Mouse (Mus musculus) testis, postnatal 10 days (tissue): ENCODE results near the gene Ddn.

Source experiments
- DNase-seq: peaks from one replicate; pipeline ENCODE4 v3.0.0; 2021; ENCODE audit warnings: low spot score

Gene Ddn

DNA sequence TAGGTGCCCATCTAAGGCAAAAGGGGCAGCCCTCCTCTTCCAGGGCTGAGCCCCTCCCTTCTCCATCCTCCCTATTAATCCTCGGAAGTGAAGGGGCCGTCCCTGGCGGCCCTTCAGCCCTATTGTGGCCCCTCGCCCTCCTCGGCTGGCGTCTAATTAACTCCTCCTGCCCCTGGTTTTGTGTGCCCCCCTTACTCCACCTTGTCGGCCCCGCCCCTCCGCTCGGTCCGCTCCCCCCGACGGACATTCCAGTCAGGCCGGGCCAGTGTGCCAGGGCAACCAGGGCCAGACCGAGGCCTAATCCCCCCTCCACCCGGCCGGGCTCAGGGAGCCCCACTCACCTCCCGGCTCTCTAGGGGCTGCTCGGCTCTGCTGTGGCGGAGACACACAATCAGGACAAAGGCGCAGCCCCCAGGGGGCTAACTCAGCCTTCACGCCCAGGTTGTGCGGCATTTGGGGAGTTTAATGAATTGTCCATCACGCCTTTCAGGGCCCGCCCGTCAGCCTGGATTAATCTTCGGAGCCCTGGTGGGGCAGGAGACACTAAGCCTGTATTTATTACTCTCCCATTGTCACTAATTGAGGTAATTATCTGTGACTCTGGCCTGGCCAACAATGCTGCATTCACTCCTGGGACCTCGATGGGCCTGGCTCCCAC, 11.3 kb downstream of the Ddn start:
- no peak for DNase-seq

DNA sequence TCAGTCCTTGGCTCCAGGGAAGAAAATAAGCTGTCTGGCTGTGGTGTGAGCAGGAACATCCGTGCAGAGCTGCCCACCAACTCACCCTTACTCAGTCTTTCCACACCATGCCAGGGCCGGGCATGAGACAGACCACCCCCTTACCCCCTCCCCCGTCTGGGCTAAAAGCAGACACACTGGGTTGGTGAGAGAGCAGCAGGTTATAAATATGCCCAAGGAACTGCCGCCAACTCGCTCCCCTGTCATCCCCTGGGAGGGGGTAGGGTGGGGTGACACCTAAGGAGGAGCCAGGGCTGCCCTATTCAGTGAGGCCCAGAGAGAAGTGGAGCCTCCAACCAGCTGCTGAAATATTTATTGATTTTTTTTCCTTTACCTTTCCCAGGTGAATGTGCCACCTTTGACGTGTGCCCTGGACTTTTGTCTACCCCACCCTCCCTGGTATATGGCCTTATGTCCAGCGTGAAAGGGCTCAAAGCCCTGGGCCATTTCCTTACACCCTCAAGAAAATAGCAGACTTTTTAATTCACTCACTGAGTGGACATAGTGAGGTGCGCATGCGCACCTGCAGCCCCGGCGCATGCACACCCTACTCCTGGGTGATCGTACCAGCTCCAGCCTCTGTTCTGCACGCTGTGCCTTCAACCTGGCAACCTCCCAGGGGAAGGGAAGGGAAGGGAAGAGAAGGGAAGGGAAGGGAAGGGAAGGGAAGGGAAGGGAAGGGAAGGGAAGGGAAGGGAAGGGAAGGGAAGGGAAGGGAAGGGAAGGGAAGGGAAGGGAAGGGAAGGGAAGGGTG, 12.3 kb downstream of the Ddn start:
- DNase-seq, result no peak

DNA sequence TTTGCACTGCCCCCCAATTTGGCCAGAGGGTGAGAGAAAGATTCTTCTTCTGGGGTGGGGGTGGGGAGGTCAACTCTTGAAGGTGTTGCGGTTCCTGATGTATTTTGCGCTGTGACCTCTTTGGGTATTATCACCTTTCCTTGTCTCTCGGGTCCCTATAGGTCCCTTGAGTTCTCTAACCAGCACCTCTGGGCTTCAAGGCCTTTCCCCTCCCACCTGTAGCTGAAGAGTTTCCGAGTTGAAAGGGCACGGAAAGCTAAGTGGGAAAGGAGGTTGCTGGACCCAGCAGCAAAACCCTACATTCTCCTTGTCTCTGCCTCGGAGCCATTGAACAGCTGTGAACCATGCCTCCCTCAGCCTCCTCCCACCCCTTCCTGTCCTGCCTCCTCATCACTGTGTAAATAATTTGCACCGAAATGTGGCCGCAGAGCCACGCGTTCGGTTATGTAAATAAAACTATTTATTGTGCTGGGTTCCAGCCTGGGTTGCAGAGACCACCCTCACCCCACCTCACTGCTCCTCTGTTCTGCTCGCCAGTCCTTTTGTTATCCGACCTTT, 16.1 kb downstream of the Ddn start:
- DNase-seq, result no peak

GRCm38 (mm10) chr15:98792233-98793020, 16.9 kb downstream of the Ddn start:
- DNase-seq, result peak; percentile 43

- DNase-seq, result peak; percentile 42
Measured at GRCm38 (mm10) chr15:98791771-98792170, 17.5 kb downstream of the Ddn start.

- no peak for DNase-seq
Measured at GRCm38 (mm10) chr15:98791221-98791620, 18.1 kb downstream of the Ddn start.

- no peak for DNase-seq
Measured at GRCm38 (mm10) chr15:98790761-98791160, 18.5 kb downstream of the Ddn start.

DNA sequence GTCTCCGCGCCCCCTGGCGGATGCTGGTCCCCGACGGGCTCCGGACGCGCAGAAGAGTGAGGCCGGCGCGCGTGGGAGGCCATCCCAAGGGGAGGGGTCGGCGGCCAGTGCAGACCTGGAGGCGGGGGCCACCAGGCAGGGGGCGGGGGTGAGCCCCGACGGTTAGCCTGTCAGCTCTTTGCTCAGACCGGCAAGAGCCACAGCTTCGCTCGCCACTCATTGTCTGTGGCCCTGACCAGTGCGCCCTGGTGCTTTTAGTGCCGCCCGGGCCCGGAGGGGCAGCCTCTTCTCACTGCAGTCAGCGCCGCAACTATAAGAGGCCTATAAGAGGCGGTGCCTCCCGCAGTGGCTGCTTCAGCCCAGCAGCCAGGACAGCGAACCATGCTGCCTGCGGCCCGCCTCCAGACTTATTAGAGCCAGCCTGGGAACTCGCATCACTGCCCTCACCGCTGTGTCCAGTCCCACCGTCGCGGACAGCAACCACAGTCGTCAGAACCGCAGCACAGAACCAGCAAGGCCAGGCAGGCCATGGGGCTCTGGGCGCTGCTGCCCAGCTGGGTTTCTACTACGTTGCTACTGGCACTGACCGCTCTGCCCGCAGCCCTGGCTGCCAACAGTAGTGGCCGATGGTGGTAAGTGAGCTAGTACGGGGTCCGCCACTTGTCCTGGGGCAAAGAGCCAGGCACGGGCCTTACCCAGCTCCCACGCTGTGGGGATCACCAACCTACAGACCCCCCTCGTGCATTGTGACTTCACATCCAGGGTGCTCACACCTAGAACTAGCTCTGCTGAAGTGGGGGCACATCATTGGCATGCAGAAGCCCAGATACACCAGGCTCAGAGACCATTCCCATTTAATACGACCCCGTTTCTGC, 19.4 kb downstream of the Ddn start, which contains the start of gene Wnt1:
Gene Wnt1, plus strand, starts transcription at position 197 of the 875 bp plus-strand sequence.
- peak; percentile 85 for DNase-seq

DNA sequence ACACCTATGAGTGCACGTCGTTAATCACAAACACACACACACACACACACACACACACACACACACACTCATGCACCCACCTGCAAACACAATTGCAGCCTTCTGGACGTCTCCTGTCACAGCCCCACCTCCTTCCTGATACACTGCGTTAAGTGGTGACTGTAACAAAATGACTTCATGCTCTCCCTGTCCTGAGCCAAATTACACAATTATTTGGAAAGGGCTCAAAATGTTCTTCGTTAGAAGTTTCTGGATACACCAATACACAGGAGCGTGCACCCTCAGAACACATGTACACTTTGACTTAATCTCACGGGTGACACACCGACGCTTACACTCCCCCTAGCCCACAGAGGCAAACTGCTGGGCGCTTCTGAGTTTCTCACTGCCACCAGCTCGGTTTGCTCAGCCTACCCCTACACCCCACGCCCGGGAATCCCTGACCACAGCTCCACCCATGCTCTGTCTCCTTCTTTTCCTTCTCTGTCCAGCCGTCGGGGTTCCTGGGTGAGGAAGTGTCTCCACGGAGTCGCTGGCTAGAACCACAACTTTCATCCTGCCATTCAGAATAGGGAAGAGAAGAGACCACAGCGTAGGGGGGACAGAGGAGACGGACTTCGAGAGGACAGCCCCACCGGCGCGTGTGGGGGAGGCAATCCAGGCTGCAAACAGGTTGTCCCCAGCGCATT, 20.2 kb downstream of the Ddn start:
- no peak for DNase-seq

DNA sequence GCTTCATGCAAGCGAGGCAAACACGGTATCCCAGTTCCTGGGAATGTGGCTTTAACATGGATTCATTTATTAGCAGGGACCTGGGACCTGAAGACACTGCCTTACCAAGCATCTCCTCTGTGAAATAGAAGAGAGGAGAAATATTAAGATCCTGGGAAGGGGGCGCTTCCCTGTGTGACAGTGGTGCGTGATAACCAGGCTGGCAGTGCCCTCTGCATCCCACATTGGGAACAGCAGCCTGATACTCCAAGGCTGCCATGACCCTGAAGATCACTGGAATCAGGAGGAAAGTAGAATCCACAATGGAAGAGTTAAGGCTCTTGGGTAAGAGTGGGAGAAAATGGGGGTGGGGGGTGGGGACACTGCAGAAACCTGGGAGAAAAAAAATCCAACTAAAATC, 21.4 kb downstream of the Ddn start:
- peak; percentile 58 for DNase-seq

DNA sequence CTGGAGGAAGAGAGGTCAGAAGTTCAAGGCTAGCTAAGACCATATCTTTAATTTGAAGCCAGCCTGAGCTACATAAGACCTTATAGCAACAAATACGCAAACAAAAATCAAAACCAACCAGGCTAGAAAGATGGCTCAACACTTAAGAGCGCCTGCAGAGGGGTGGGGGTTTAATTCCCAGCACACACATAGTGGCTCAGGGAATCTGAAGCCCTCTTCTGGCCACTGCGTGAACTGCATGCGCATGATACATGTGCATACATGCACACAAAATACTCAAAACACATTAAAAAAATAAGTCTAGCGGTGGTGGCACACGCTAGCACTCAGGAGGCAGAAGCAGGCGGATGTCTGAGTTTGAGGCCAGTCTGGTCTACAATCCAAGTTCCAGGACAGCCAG, 23.5 kb downstream of the Ddn start:
- peak; percentile 60 for DNase-seq

DNA sequence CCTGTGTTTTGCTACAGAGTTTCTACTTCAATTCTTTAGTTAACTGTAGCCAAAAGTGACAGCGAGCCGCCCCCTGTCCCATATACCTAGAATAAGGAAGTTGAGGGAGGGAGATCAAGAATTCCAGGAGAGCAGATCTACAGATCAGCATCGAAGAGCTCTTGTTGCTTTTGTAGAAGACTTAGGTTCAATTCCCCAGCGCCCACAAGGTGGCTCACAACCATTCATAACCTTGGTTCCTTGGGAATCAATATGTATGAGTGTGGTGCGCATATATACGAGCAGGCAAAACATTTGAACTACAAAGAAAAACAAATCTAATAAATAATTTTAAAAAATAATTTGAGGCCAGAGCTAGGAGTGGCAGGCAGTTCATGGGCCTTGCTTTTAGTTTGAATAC, 28.1 kb downstream of the Ddn start:
- DNase-seq, result no peak

- DNase-seq, result peak; percentile 79
Measured at GRCm38 (mm10) chr15:98780573-98780972, 28.7 kb downstream of the Ddn start.

DNA sequence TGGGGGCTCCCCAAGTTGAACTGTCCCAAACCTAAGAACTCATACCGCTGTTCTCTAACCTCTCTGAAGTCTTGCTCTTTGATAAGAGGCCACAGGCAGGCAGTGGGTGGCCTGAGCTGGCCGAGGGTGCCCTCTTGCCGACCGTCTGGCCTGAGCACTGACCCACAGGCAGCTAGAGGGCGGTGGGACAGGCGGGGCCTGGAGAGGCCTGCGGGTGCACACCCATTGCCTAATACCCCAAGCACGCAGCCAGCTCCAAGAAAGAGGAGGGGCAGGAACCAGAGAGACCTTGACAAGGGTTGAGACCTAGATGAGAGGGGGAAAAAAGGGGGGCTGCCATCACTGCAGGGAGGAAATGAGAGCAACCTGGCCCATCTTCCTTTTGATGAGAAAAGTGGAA, 29.2 kb downstream of the Ddn start:
- no peak for DNase-seq

- DNase-seq, result no peak
Measured at GRCm38 (mm10) chr15:98778806-98779205, 30.5 kb downstream of the Ddn start.

GRCm38 (mm10) chr15:98778191-98778770, 31.0 kb downstream of the Ddn start:
- no peak for DNase-seq

DNA sequence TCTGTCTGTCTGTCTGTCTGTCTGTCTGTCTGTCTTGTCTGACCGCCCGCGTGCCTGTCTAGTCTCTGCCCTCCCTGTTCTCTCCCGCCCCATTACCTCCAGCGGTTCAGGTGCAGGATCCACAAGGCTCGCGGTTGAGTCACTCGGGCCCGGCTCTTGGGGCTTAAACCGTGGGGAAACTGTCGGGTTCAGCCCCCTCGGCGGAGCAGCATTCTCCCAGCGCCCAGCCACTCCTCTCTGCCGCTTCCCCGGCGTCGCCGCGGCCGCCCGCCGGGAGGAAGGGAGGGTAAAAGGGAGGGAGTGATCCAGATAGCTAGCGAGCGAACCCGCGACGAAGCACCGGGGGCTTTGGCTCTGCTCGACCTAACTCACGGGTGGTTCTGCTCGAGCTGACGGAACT, 31.5 kb downstream of the Ddn start, which contains the start of gene Wnt10b:
Gene Wnt10b, minus strand, starts transcription at position 389 of the 400 bp plus-strand sequence.
- DNase-seq, result peak; percentile 54

- peak; percentile 40 for DNase-seq
Measured at GRCm38 (mm10) chr15:98777005-98777616, 32.2 kb downstream of the Ddn start.

- peak; percentile 54 for DNase-seq
Measured at GRCm38 (mm10) chr15:98776280-98777004, 32.8 kb downstream of the Ddn start.
